Mouse (Mus musculus): ENCODE data around the gene Tnf.

- TF ChIP-seq CTCF (conservative IDR thresholded peaks at IDR 0.05 in 1 of 2, IDR thresholded peaks at IDR 0.05 in 1 of 2; ENCODE audit: low read depth in 2 of 2, low read length in 2 of 2) (no peak), NRF1 (IDR thresholded peaks at IDR 0.05; ENCODE audit: low read depth, low read length) (no peak), RCOR1 (conservative IDR thresholded peaks at IDR 0.05; ENCODE audit: low read depth, low read length) (no peak), ZNF384 (IDR thresholded peaks at IDR 0.05; ENCODE audit: low read depth, low read length) (no peak), ETS1 (conservative IDR thresholded peaks at IDR 0.05; ENCODE audit: low read depth, low read length) (no peak), MXI1 (IDR thresholded peaks at IDR 0.05; ENCODE audit: low read depth, low read length) (no peak), RAD21 (IDR thresholded peaks at IDR 0.05; ENCODE audit: low read depth, low read length) (no peak), E2F4 (IDR thresholded peaks at IDR 0.05; ENCODE audit: insufficient replicate concordance, low read depth, low read length) (no peak)
Measured at GRCm38 (mm10) chr17:35232659-35233058, 30.9 kb upstream of the Tnf start.

All from CH12.LX (cell line).